In genomic region chr11:4826152-4826778, GRCm38 (mm10) we compare ENCODE assay signal across 32 mouse cellular contexts. TPM values are rescaled to one million over a fixed set of nuclear protein-coding genes. Genes with fewer than 3 reads are reported as not detected.
A peak's percentile ranks its signal among the peaks of the same experiment; 100 is the strongest.
DNase-seq lines count a peak whose midpoint lies in the region; ATAC-seq and TF ChIP-seq lines count a peak whose summit lies in the region.
"Had no signal": no experiment of that assay in that cellular context is flagged by ENCODE, and none has a peak within 500 bp of the region (broad histone marks: within the 10 kb centered on the region; RNA-seq: fewer than 3 reads in every experiment).

No protein-coding gene starts in this region.

- peak overlapping the region; percentile 64; the same call in 1 of the 2 replicates for H3K27ac ChIP-seq in embryonic fibroblast, embryonic 13.5 days (ENCODE audit: insufficient read depth, low read length)
- H3K27ac ChIP-seq: embryonic facial prominence, embryonic 10.5 days; embryonic facial prominence, embryonic 15.5 days; forebrain, embryonic 13.5 days; hindbrain, embryonic 12.5 days; left cerebral cortex, adult 2 months; limb, embryonic 15.5 days; liver, embryonic 14.5 days; midbrain, embryonic 10.5 days; midbrain, embryonic 15.5 days; neural tube, embryonic 15.5 days; stomach, postnatal 0 days had no signal

- peaks cover 3% of the 10 kb centered on the region for H3K4me1 ChIP-seq in embryonic fibroblast, embryonic 13.5 days (ENCODE audit: control insufficient read depth, insufficient read depth, low read length)
- H3K4me1 ChIP-seq: embryonic facial prominence, embryonic 15.5 days; limb, embryonic 15.5 days; midbrain, embryonic 15.5 days had no signal

- TF ChIP-seq POLR2A in embryonic fibroblast, embryonic 13.5 days (IDR thresholded peaks at IDR 0.05; ENCODE audit: low read depth, low read length): no peak

- H3K4me3 ChIP-seq in embryonic fibroblast, embryonic 13.5 days (ENCODE audit: insufficient read depth, low read length): no peak overlapping the region
- H3K4me3 ChIP-seq: embryonic facial prominence, embryonic 10.5 days; embryonic facial prominence, embryonic 15.5 days; forebrain, embryonic 13.5 days; hindbrain, embryonic 12.5 days; left cerebral cortex, adult 2 months; limb, embryonic 15.5 days; midbrain, embryonic 10.5 days; midbrain, embryonic 15.5 days; neural tube, embryonic 15.5 days had no signal

- TF ChIP-seq CTCF in embryonic fibroblast, embryonic 13.5 days (IDR thresholded peaks at IDR 0.05; ENCODE audit: borderline replicate concordance, insufficient read depth, low read length): no peak

- no peak for ATAC-seq in inflammation-experienced regulatory T-cells, adult 6 months
- ATAC-seq: CD4-positive, CD25-positive, alpha-beta regulatory T cell, adult 4 months; forebrain, embryonic 13.5 days; midbrain, embryonic 15.5 days had no signal

- DNase-seq in 3134 (ENCODE audit: extremely low read depth, insufficient read length, low spot score): peak; percentile 59
- peak; percentile 59 for DNase-seq in 416B (ENCODE audit: low read depth)
- peak; percentile 58 for DNase-seq in MN1 (ENCODE audit: low spot score)
- no peak for DNase-seq in adrenal gland, adult 18-20 months (ENCODE audit: low spot score in 2 of 2)
- no peak for DNase-seq in c-Kit-positive CD71-positive TER-119-positive erythroid progenitor cells, embryonic 14.5 days (ENCODE audit: low spot score)
- DNase-seq: adrenal gland, adult 2 months; cerebellum, adult 8-10 months; cerebellum, postnatal 25 days; gastrocnemius, postnatal 25 days; heart, adult 18-20 months; heart, postnatal 36 days; kidney, adult 11 months; kidney, postnatal 14 days; lung, adult 2 months; lung, postnatal 10 days; retina, postnatal 1 day; thymus, adult 2 months; thymus, postnatal 36 days had no signal

RNA-seq across cellular contexts. Expression of gene Nf2, which starts 23.1 kb away (rescaled TPM):
- 45.3 and 52.9 TPM in 2 replicates for polyA plus RNA-seq in embryonic fibroblast, embryonic 13.5 days (2011; ENCODE audit: insufficient read length, low read depth, missing spikeins)
- 100 to 1,000 TPM in 1 of 2 experiments, 10 to 100 TPM in 1; 63.4 to 136 TPM for total RNA-seq in adrenal gland, adult 18-20 months (2021)
- 10 to 100 TPM; 18.7 to 22.5 (median 19.3) TPM for polyA plus RNA-seq in inflammation-experienced regulatory T-cells, adult 6 months (2017; shearing (Covaris generic))

RNA-seq across cellular contexts. Expression of gene Nipsnap1, which starts 47.5 kb away (rescaled TPM):
- polyA plus RNA-seq in embryonic fibroblast, embryonic 13.5 days (2011; ENCODE audit: insufficient read length, low read depth, missing spikeins): 16.4 and 20.8 TPM in 2 replicates
- 10 to 100 TPM; 33.3 to 37.6 TPM for total RNA-seq in adrenal gland, adult 18-20 months (2021)
- polyA plus RNA-seq in inflammation-experienced regulatory T-cells, adult 6 months (2017; shearing (Covaris generic)): 10 to 100 TPM; 39.9 to 64.8 (median 57.5) TPM

Comparison
In these comparisons a context has a peak if more than half of its experiments do, and no peak if none do; other contexts are left out.
1. DNase-seq: peak in 3134 (single experiment), 416B (single experiment) and MN1 (single experiment); none in adrenal gland, adult 18-20 months (0 of 2) and c-Kit-positive CD71-positive TER-119-positive erythroid progenitor cells, embryonic 14.5 days (single experiment).